Mouse (Mus musculus): ENCODE measurements around the gene Irak3.

DNA sequence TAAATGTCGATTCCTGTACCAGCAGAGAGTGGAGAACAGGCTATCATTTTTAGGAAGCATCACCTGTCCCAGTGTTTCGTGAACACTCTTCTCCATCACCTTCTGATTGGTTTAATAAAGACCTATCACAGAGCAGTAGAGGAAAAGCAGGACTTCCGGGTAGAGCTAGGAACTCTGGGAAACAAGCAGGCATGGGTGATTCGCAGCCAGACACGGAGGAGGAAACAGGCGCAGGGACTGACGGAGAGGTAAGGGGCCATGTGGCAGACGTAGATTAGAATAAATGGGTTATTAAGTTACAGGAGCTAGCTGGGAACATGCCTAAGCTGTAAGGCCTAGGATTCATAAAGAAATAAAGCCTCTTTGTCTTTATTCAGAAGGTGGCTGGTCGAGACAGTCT lies 41.4 kb downstream of the Irak3 start:
- TF ChIP-seq CTCF (conservative IDR thresholded peaks at IDR 0.05; ENCODE audit: low read length) (no peak), NANOG (IDR thresholded peaks at IDR 0.05; ENCODE audit: borderline replicate concordance, low read length) (no peak)
